Mouse (Mus musculus) MEL (cell line): ENCODE measurements around the gene Hps1. TPM values are rescaled to one million over a fixed set of nuclear protein-coding genes. Genes with fewer than 3 reads are reported as not detected.
A peak's percentile ranks its signal among the peaks of the same experiment; 100 is the strongest.

Experiments
- DNase-seq: peaks from one replicate; pipeline ENCODE4 v3.0.0; 2011; ENCODE audit warnings: low read depth, low spot score
- H3K27ac ChIP-seq: 2 replicates; pipeline ENCODE4 v1.5.1; 2012; ENCODE audit warnings: low read depth, mild to moderate bottlenecking, control low read depth, low read length, moderate library complexity; ENCODE audit not compliant: control insufficient read depth
- H3K27me3 ChIP-seq, 2 experiments: fragments of 150-350 bp in 1 of 2; sonication (generic) in 1 of 2; 2 replicates each; pipeline ENCODE4 v1.6.1; 2012; ENCODE audit warnings: low read length in 2 of 2, mild to moderate bottlenecking in 2 of 2, improper control_type of control experiment in 1 of 2, moderate library complexity in 1 of 2; ENCODE audit not compliant: insufficient read depth in 2 of 2, control insufficient read depth in 1 of 2
- H3K36me3 ChIP-seq, 2 experiments: 2 replicates each; pipeline ENCODE4 v1.6.1; 2012 to 2014; ENCODE audit warnings: low read length in 2 of 2, improper control_type of control experiment in 1 of 2, inconsistent platforms in 1 of 2, mild to moderate bottlenecking in 1 of 2; ENCODE audit not compliant: insufficient read depth in 2 of 2, control insufficient read depth in 1 of 2
- H3K4me1 ChIP-seq, 2 experiments: fragments of 150-350 bp in 1 of 2; sonication (generic) in 1 of 2; 2 replicates each; pipeline ENCODE4 v1.6.1; 2012; ENCODE audit warnings: low read length in 2 of 2, improper control_type of control experiment in 1 of 2, mild to moderate bottlenecking in 1 of 2; ENCODE audit not compliant: insufficient read depth in 2 of 2, control insufficient read depth in 1 of 2
- H3K4me3 ChIP-seq, 2 experiments: fragments of 150-350 bp in 1 of 2; sonication (generic) in 1 of 2; 2 replicates each; pipeline ENCODE4 v1.5.1; 2012; ENCODE audit warnings: low read depth in 2 of 2, low read length in 2 of 2, mild to moderate bottlenecking in 2 of 2, moderate library complexity in 2 of 2, control low read depth in 1 of 2, improper control_type of control experiment in 1 of 2; ENCODE audit not compliant: control insufficient read depth in 1 of 2, insufficient read depth in 1 of 2
- H3K79me2 ChIP-seq: 2 replicates; pipeline ENCODE4 v1.6.1; 2012; ENCODE audit warnings: mild to moderate bottlenecking, low read length, moderate library complexity; ENCODE audit not compliant: control insufficient read depth, poor library complexity, insufficient read depth
- H3K9ac ChIP-seq: 2 replicates; pipeline ENCODE4 v1.6.1; 2012; ENCODE audit warnings: low read depth, mild to moderate bottlenecking, control low read depth, low read length, moderate library complexity; ENCODE audit not compliant: control insufficient read depth, poor library complexity, severe bottlenecking
- H3K9me3 ChIP-seq: fragments of 150-350 bp; sonication (generic); replicated peaks from 2 replicates; pipeline ENCODE4 v1.6.1; 2012; ENCODE audit warnings: mild to moderate bottlenecking, low read length, improper control_type of control experiment, moderate library complexity; ENCODE audit not compliant: insufficient read depth
- CHD1 ChIP-seq: IDR thresholded peaks from 2 replicates; pipeline ENCODE4 v1.6.1; 2012; ENCODE audit warnings: low read depth, mild to moderate bottlenecking, inconsistent platforms, low read length, improper control_type of control experiment
- CTCF ChIP-seq, 3 experiments: IDR thresholded peaks in 2 of 3; conservative IDR thresholded peaks in 1 of 3; 2 replicates each; pipeline ENCODE4 v1.5.1; 2011 to 2012; ENCODE audit warnings: low read length in 3 of 3, low read depth in 2 of 3, mild to moderate bottlenecking in 2 of 3, improper control_type of control experiment in 1 of 3, inconsistent platforms in 1 of 3, mixed read lengths in 1 of 3, moderate library complexity in 1 of 3; ENCODE audit not compliant: control insufficient read depth in 1 of 3, insufficient read depth in 1 of 3, poor library complexity in 1 of 3, severe bottlenecking in 1 of 3
- E2F4 ChIP-seq: IDR thresholded peaks from 2 replicates; pipeline ENCODE4 v1.6.1; 2011; ENCODE audit warnings: low read depth, low read length, improper control_type of control experiment, borderline replicate concordance
- EP300 ChIP-seq, 2 experiments: IDR thresholded peaks; 2 replicates each; pipeline ENCODE4 v1.6.1; 2011; ENCODE audit warnings: improper control_type of control experiment in 2 of 2, low read length in 2 of 2, low read depth in 1 of 2, mild to moderate bottlenecking in 1 of 2
- GABPA ChIP-seq: IDR thresholded peaks from 2 replicates; pipeline ENCODE4 v1.6.1; 2012; ENCODE audit warnings: low read depth, mild to moderate bottlenecking, inconsistent platforms, low read length, improper control_type of control experiment, moderate library complexity
- GATA1 ChIP-seq: IDR thresholded peaks from 2 replicates; pipeline ENCODE4 v1.6.1; 2011; ENCODE audit warnings: low read depth, low read length, improper control_type of control experiment
- MAFK ChIP-seq: IDR thresholded peaks from 2 replicates; pipeline ENCODE4 v1.6.1; 2011; ENCODE audit warnings: low read depth, mild to moderate bottlenecking, low read length, improper control_type of control experiment, borderline replicate concordance
- MAX ChIP-seq: IDR thresholded peaks from 2 replicates; pipeline ENCODE4 v1.6.1; 2011; ENCODE audit warnings: low read length, improper control_type of control experiment
- MYB ChIP-seq: IDR thresholded peaks from 2 replicates; pipeline ENCODE4 v1.6.1; 2011; ENCODE audit warnings: mild to moderate bottlenecking, low read depth, low read length, improper control_type of control experiment
- MYC ChIP-seq: IDR thresholded peaks from 2 replicates; pipeline ENCODE4 v1.6.1; 2011; ENCODE audit warnings: low read depth, mild to moderate bottlenecking, low read length, improper control_type of control experiment, moderate library complexity
- NELFE ChIP-seq: IDR thresholded peaks from 2 replicates; pipeline ENCODE4 v1.6.1; 2011; ENCODE audit warnings: low read depth, low read length, improper control_type of control experiment
- POLR2AphosphoS2 ChIP-seq: IDR thresholded peaks from 2 replicates; pipeline ENCODE4 v1.6.1; 2011; ENCODE audit warnings: low read length, improper control_type of control experiment
- RAD21 ChIP-seq: IDR thresholded peaks from 2 replicates; pipeline ENCODE4 v1.6.1; 2011; ENCODE audit warnings: mild to moderate bottlenecking, low read depth, low read length, improper control_type of control experiment
- SIN3A ChIP-seq: IDR thresholded peaks from 2 replicates; pipeline ENCODE4 v1.6.1; 2012; ENCODE audit warnings: low read length, improper control_type of control experiment, inconsistent platforms
- TBP ChIP-seq: IDR thresholded peaks from 2 replicates; pipeline ENCODE4 v1.8.0; 2011; ENCODE audit warnings: low read depth, low read length, improper control_type of control experiment
- TCF12 ChIP-seq: IDR thresholded peaks from 2 replicates; pipeline ENCODE4 v1.6.1; 2014; ENCODE audit warnings: low read depth, mild to moderate bottlenecking, inconsistent platforms, low read length, improper control_type of control experiment, moderate library complexity
- USF1 ChIP-seq: IDR thresholded peaks from 2 replicates; pipeline ENCODE4 v1.6.1; 2014; ENCODE audit warnings: low read depth, mild to moderate bottlenecking, inconsistent platforms, low read length, improper control_type of control experiment, moderate library complexity
- ZNF384 ChIP-seq: IDR thresholded peaks from 2 replicates; pipeline ENCODE4 v1.6.1; 2012; ENCODE audit warnings: low read depth, mild to moderate bottlenecking, inconsistent platforms, low read length, improper control_type of control experiment
- polyA plus RNA-seq, 2 experiments: library from polyadenylated mRNA; stranded (reverse) in 1 of 2; unstranded in 1 of 2; fragments of >175 nt in 1 of 2; fragments of >200 nt in 1 of 2; gene quantifications; 2 replicates each; pipeline versions ENCODE4 v1.2.1 to v1.2.4; 2012; ENCODE audit warnings: low replicate concordance in 2 of 2, low read depth in 1 of 2; ENCODE audit not compliant: insufficient read length in 2 of 2, insufficient read depth in 1 of 2, missing spikeins in 1 of 2
- total RNA-seq: library from RNA; depleted of rRNA; stranded (reverse); fragments of 300-350 nt; gene quantifications from 2 replicates; pipeline ENCODE4 v1.2.3, GENCODE M21; 2012

Hps1 gene
- total and polyA plus RNA-seq, 3 experiments = 22.6 to 43.3 TPM; not detected in 1

GRCm38 (mm10) chr19:42725056-42725972 is 54.5 kb downstream of the Hps1 start:
- no peak overlapping the region for H3K4me3 ChIP-seq
- no peaks in the 10 kb centered on the region for H3K79me2 ChIP-seq
- no peaks in the 10 kb centered on the region for H3K4me1 ChIP-seq
- H3K9me3 ChIP-seq = no peaks in the 10 kb centered on the region
- TF ChIP-seq CHD1 (no peak), EP300 (IDR thresholded peaks at IDR 0.05; ENCODE audit: low read depth in 1 of 2, low read length in 2 of 2) (no peak), TBP (no peak), USF1 (no peak), ZNF384 (no peak), POLR2AphosphoS2 (no peak), TCF12 (no peak), MYC (no peak), CTCF (IDR thresholded peaks at IDR 0.05 in 2 of 3, conservative IDR thresholded peaks at IDR 0.05 in 1 of 3; ENCODE audit: control insufficient read depth in 1 of 3, insufficient read depth in 1 of 3, low read depth in 2 of 3, low read length in 3 of 3, poor library complexity in 1 of 3, severe bottlenecking in 1 of 3) (no peak), GABPA (no peak), SIN3A (no peak), NELFE (no peak), E2F4 (no peak), MYB (no peak), MAFK (no peak), MAX (no peak)
- no peaks in the 10 kb centered on the region for H3K36me3 ChIP-seq
- no peak overlapping the region for H3K9ac ChIP-seq
- no peak overlapping the region for H3K27ac ChIP-seq
- DNase-seq = no peak
- peaks cover 3 to 4% of the 10 kb centered on the region in 2 experiments; a peak in 3 of 4 replicates for H3K27me3 ChIP-seq

- TF ChIP-seq RAD21 (peak; percentile 22), TCF12 (no peak), GATA1 (no peak), CTCF (IDR thresholded peaks at IDR 0.05 in 2 of 3, conservative IDR thresholded peaks at IDR 0.05 in 1 of 3; ENCODE audit: control insufficient read depth in 1 of 3, insufficient read depth in 1 of 3, low read depth in 2 of 3, low read length in 3 of 3, poor library complexity in 1 of 3, severe bottlenecking in 1 of 3) (peak in 2 of 3 experiments; percentile 7 to 21; a peak in 1 of 6 replicates)
- Histone ChIP-seq H3K79me2 (no peaks in the 10 kb centered on the region), H3K27ac (no peak overlapping the region), H3K9me3 (no peaks in the 10 kb centered on the region), H3K9ac (no peak overlapping the region), H3K27me3 (peaks cover 13 to 18% of the 10 kb centered on the region in 2 experiments), H3K4me3 (no peak overlapping the region), H3K4me1 (no peaks in the 10 kb centered on the region), H3K36me3 (no peaks in the 10 kb centered on the region)
- no peak for DNase-seq
These were observed 56.5 kb downstream of the Hps1 start for GRCm38 (mm10) chr19:42723302-42723701.
